Mouse (Mus musculus) forebrain, embryonic 14.5 days (tissue): Measurements from ENCODE around the gene Ptgfrn. TPM values are rescaled to one million over a fixed set of nuclear protein-coding genes. Genes with fewer than 3 reads are reported as not detected.

Source experiments
- ATAC-seq: fragments of 200-750 bp; cut with Nextera tagmentation; 2 replicates; pipeline ENCODE4 v1.8.0; 2017; ENCODE audit warnings: mild to moderate bottlenecking, moderate library complexity
- DNase-seq: peaks from one replicate; pipeline ENCODE4 v3.0.0-alpha.2; 2015; ENCODE audit warnings: low spot score
- H3K27ac ChIP-seq: fragments of 300-500 bp; sonication (generic); 2 replicates; pipeline ENCODE4 v1.5.1; 2014; ENCODE audit warnings: low read depth, mild to moderate bottlenecking, control low read depth, low read length, moderate library complexity
- H3K27me3 ChIP-seq: fragments of 300-500 bp; sonication (generic); replicated peaks from 2 replicates; pipeline ENCODE4 v1.6.1; 2014; ENCODE audit warnings: low read length, control low read depth, mixed read lengths; ENCODE audit not compliant: control insufficient read depth, insufficient read depth
- H3K36me3 ChIP-seq: fragments of 300-500 bp; sonication (generic); 2 replicates; pipeline ENCODE4 v1.6.1; 2014; ENCODE audit warnings: low read length, control low read depth; ENCODE audit not compliant: control insufficient read depth, insufficient read depth
- H3K4me1 ChIP-seq: fragments of 300-500 bp; sonication (generic); 2 replicates; pipeline ENCODE4 v1.6.1; 2014; ENCODE audit warnings: antibody characterized with exemption, low read length, control low read depth; ENCODE audit not compliant: control insufficient read depth, insufficient read depth
- H3K4me2 ChIP-seq: fragments of 300-500 bp; sonication (generic); 2 replicates; pipeline ENCODE4 v1.6.1; 2014; ENCODE audit warnings: mild to moderate bottlenecking, control low read depth, low read length
- H3K4me3 ChIP-seq: fragments of 300-500 bp; sonication (generic); 2 replicates; pipeline ENCODE4 v1.5.1; 2014; ENCODE audit warnings: low read depth, low read length, control low read depth
- H3K9ac ChIP-seq: fragments of 300-500 bp; sonication (generic); 2 replicates; pipeline ENCODE4 v1.6.1; 2014; ENCODE audit warnings: mild to moderate bottlenecking, low read length, control low read depth, moderate library complexity
- H3K9me3 ChIP-seq: fragments of 300-500 bp; sonication (generic); replicated peaks from 2 replicates; pipeline ENCODE4 v1.6.1; 2016; ENCODE audit warnings: low read length, control low read depth, mixed read lengths; ENCODE audit not compliant: control insufficient read depth
- WGBS: fragments of 180-500 bp; shearing (Covaris S2); extraction: QIAGEN DNeasy Blood & Tissue Kit; methylation state at CpG from one replicate; pipeline ENCODE4 v1.1.7; 2014; 5-methylcytosine and 5-hydroxymethylcytosine counted together
- polyA plus RNA-seq: library from polyadenylated mRNA; unstranded; fragments of >200 nt; fragmentation: Nextera tagmentation; extraction: Ambion mirVana; gene quantifications from 2 replicates; pipeline ENCODE4 v1.2.1, GENCODE M21; 2014

Gene Ptgfrn
- polyA plus RNA-seq, 1 experiment from 2014 or later = 4.5 TPM

GRCm38 (mm10) chr3:101013536-101013935 lies 96.5 kb downstream of the Ptgfrn start:
- WGBS = 65% methylated on average over 3 of the region's 3 CpGs
- H3K9me3 ChIP-seq = no peaks in the 10 kb centered on the region
- peaks cover 16% of the 10 kb centered on the region for H3K4me1 ChIP-seq
- no peak overlapping the region for H3K27ac ChIP-seq
- H3K4me2 ChIP-seq = no peak overlapping the region
- H3K27me3 ChIP-seq = no peaks in the 10 kb centered on the region
- H3K9ac ChIP-seq = no peak overlapping the region
- H3K36me3 ChIP-seq = no peaks in the 10 kb centered on the region
- H3K4me3 ChIP-seq = no peak overlapping the region
- no peak for ATAC-seq
- no peak for DNase-seq

DNA sequence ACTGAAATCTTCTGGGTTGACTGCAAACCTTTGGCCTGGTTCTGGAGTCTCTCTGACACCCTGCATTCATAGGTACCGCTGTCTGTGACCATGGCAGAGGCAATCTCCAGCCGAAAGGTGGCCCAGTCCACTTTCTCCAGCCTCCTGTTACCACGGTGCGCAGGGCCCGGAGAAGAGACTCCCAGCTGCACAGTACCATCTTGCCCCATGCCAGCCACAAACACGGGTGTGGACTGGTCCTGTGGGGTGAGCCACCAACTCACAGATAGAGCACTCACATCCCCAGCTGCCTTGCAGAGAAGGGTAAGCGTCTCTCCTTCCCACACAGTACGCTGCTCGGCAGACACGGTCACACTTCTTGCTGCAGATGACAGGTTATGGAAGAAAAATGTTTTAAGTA lies 97.1 kb downstream of the Ptgfrn start:
- 94% methylated on average over 10 of the region's 10 CpGs for WGBS
- Histone ChIP-seq H3K4me3 (no peak overlapping the region), H3K4me1 (peaks cover 16% of the 10 kb centered on the region), H3K27me3 (no peaks in the 10 kb centered on the region), H3K9ac (no peak overlapping the region), H3K4me2 (no peak overlapping the region), H3K27ac (no peak overlapping the region), H3K36me3 (no peaks in the 10 kb centered on the region), H3K9me3 (no peaks in the 10 kb centered on the region)
- DNase-seq (no peak), ATAC-seq (no peak)

DNA sequence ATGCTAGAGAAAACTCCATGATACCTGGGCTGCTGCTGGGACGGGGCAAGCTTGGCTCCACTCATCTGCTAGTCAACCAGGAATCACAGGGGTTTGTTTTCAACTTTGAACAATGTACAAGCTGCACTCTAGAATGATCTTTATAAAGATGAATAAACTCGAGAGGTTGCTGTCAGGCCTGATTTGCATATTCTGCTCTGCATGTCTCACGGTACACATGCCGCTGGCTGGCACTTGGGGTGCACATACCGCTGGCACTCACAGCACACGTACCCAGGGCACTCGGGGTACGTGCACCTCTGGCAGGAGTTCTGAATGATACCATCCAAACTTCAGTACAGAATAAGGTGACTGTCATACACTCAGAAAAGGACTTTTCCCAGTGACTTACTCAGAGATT lies 97.5 kb downstream of the Ptgfrn start:
- Histone ChIP-seq H3K4me2 (no peak overlapping the region), H3K4me1 (peaks cover 16% of the 10 kb centered on the region), H3K9me3 (no peaks in the 10 kb centered on the region), H3K36me3 (no peaks in the 10 kb centered on the region), H3K4me3 (no peak overlapping the region), H3K27me3 (no peaks in the 10 kb centered on the region), H3K9ac (no peak overlapping the region), H3K27ac (no peak overlapping the region)
- DNase-seq = no peak
- peak; percentile 43; the same call in 1 of the 2 replicates for ATAC-seq
- WGBS = 62% methylated on average over 8 of the region's 8 CpGs

DNA sequence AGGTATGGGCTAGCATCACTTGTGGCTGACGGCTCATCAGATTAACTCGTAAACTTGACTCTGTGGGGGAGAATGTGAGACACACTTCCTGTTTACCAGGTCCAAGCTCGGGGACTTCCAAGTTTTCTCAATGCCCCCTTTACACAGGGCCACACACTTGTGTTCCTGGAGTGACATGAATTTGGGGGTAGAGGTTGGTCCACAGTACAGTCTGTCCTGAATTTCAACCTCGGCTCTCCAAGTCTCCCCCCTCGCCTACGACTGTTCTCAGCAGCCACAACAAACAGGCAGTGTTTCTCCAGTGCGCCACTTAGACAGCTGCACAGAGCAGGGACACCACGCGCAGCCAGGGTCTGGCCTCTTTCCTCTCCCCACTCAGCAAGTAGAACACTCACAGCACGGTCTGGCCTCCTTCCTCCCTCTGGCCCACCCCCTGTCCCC lies 97.9 kb downstream of the Ptgfrn start:
- no peak overlapping the region for H3K4me3 ChIP-seq
- ATAC-seq = peak; percentile 43; the same call in 1 of the 2 replicates

DNA sequence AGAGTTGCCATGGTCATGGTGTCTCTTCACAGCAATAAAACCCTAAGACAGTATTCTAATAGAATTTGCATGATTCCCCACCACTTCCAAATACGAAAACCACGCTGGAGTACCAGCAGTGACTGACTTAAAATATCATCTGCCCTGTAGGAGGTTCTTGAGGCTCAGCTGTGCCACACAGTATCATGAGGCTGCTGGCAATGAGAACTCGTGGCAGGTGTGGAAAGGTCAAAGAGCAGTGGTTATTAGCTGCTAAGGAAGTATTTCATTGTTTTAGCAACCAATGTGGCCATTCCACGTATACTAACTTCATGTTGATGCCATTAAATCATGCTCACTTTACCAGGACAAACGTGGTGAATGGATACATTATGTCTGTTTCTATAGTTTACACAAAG lies 98.9 kb downstream of the Ptgfrn start:
- Histone ChIP-seq H3K4me3 (no peak overlapping the region), H3K27me3 (no peaks in the 10 kb centered on the region), H3K9me3 (no peaks in the 10 kb centered on the region), H3K27ac (no peak overlapping the region), H3K36me3 (no peaks in the 10 kb centered on the region), H3K4me1 (peaks cover 16% of the 10 kb centered on the region), H3K9ac (no peak overlapping the region), H3K4me2 (no peak overlapping the region)
- WGBS = 64% methylated on average over 5 of the region's 5 CpGs
- DNase-seq (no peak), ATAC-seq (no peak)

More for the DNA sequence above, 97.9 kb downstream of the Ptgfrn start:
- Histone ChIP-seq H3K4me2 (no peak overlapping the region), H3K9ac (no peak overlapping the region), H3K27me3 (no peaks in the 10 kb centered on the region), H3K27ac (no peak overlapping the region), H3K4me1 (peaks cover 16% of the 10 kb centered on the region), H3K36me3 (no peaks in the 10 kb centered on the region), H3K9me3 (no peaks in the 10 kb centered on the region)
- 62% methylated on average over 10 of the region's 10 CpGs for WGBS
- no peak for DNase-seq

- H3K4me2 ChIP-seq = no peak overlapping the region
- H3K36me3 ChIP-seq = no peaks in the 10 kb centered on the region
- no peak overlapping the region for H3K9ac ChIP-seq
- no peak overlapping the region for H3K4me3 ChIP-seq
- DNase-seq = no peak
- no peak for ATAC-seq
- H3K4me1 ChIP-seq = peaks cover 16% of the 10 kb centered on the region
- no peaks in the 10 kb centered on the region for H3K27me3 ChIP-seq
- no peak overlapping the region for H3K27ac ChIP-seq
- no peaks in the 10 kb centered on the region for H3K9me3 ChIP-seq
- 94% methylated on average over 4 of the region's 4 CpGs for WGBS
These were observed 99.4 kb downstream of the Ptgfrn start for GRCm38 (mm10) chr3:101010589-101011202.

DNA sequence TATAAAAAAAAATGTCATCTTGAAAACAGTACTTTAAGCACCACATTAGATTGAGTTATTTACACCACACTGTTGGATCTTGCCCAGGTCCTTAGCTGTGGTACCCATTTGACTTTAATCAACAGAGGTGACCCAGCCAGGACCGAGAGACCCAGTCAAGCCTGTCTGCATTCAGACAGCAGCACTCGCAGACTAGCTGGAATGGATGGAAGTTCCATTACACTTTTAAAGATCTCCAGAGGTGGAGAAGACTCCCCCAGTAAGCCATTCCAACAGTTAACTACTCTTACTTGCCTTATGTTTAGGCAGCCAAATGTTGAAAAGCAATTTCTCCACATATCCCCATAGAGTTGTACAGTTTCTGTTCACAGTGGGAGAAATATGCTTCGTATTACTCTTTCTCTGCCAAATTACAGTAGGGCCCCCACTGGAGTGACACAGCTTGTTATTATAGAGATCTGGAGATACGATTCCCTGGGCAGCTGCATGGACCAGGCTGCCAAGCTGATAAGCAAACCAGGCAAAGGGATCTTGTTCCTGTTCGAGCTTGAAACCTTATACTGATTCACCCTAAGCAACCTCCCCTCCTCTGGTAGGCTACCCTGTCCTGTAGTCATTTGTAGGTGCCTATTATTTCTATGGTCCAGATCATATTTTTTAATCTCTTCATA lies 102.8 kb downstream of the Ptgfrn start:
- H3K4me2 ChIP-seq = no peak overlapping the region
- H3K36me3 ChIP-seq = no peaks in the 10 kb centered on the region
- H3K4me1 ChIP-seq = 0 out of 2 replicates have a peak, but pooled peaks cover 3% of the 10 kb centered on the region
- no peak overlapping the region for H3K4me3 ChIP-seq
- no peaks in the 10 kb centered on the region for H3K9me3 ChIP-seq
- ATAC-seq = no peak
- WGBS = 82% methylated on average over 5 of the region's 5 CpGs
- no peak for DNase-seq
- no peak overlapping the region for H3K27ac ChIP-seq
- no peak overlapping the region for H3K9ac ChIP-seq
- no peaks in the 10 kb centered on the region for H3K27me3 ChIP-seq

GRCm38 (mm10) chr3:101005392-101005791 lies 104.7 kb downstream of the Ptgfrn start:
- H3K27ac ChIP-seq = no peak overlapping the region
- no peaks in the 10 kb centered on the region for H3K36me3 ChIP-seq
- no peaks in the 10 kb centered on the region for H3K9me3 ChIP-seq
- no peak overlapping the region for H3K9ac ChIP-seq
- WGBS = 72% methylated on average over 6 of the region's 6 CpGs
- DNase-seq = no peak
- H3K4me3 ChIP-seq = no peak overlapping the region
- ATAC-seq = no peak
- H3K4me1 ChIP-seq = no peaks in the 10 kb centered on the region
- H3K27me3 ChIP-seq = no peaks in the 10 kb centered on the region
- no peak overlapping the region for H3K4me2 ChIP-seq
